Mouse (Mus musculus): ENCODE measurements around the gene Efcab5. TPM values are rescaled to one million over a fixed set of nuclear protein-coding genes. Genes with fewer than 3 reads are reported as not detected.

Gene Efcab5
- polyA plus RNA-seq (2012; ENCODE audit: low replicate concordance) = 0.20 and 0.26 TPM in 2 replicates

GRCm38 (mm10) chr11:77188868-77189267, at the start of gene Efcab5:
Gene Efcab5, minus strand, starts transcription at chr11:77188968.

DNA sequence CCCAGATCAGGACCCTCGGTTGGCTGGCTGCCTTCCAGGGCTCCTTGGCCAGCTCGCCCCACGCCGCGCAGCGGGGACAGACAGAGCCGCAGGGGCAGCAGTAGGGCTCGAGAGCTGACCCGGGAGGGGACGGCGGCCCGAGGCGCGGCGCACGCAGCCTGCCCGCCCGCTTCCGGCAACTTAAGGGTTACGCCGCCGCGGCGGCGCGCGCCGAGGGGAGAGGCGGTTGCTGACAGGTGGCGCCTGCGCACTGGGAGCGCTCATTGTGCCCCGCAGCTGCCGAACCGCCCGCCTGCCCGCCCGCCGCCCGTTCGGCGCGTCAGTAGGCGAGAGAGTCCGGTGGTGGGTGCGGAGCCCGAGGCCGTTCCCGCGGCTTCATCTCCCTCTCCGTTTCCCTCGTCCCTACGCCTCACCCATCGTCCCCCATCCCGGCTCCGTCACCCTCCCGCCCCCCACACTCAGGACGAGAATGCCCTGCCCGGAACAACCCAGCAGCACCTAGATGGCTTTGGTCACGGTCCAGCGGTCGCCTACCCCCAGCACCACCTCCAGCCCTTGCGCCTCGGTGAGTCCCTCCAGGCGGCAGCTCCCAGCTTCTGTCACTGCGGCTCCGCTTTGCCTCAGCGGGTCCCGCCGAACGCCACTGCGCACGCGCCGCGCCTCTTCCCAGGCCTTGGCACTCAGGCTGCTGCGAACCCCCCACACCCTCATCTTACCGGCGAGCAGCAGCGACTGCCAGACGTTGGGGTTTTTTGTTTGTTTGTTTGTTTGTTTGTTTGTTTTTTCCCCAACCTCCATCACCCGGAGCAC, 27.4 kb upstream of the Efcab5 start, which contains the start of gene Ssh2:
Ssh2 (plus strand) TSS at position 337 of the 810 bp plus-strand sequence.

DNA sequence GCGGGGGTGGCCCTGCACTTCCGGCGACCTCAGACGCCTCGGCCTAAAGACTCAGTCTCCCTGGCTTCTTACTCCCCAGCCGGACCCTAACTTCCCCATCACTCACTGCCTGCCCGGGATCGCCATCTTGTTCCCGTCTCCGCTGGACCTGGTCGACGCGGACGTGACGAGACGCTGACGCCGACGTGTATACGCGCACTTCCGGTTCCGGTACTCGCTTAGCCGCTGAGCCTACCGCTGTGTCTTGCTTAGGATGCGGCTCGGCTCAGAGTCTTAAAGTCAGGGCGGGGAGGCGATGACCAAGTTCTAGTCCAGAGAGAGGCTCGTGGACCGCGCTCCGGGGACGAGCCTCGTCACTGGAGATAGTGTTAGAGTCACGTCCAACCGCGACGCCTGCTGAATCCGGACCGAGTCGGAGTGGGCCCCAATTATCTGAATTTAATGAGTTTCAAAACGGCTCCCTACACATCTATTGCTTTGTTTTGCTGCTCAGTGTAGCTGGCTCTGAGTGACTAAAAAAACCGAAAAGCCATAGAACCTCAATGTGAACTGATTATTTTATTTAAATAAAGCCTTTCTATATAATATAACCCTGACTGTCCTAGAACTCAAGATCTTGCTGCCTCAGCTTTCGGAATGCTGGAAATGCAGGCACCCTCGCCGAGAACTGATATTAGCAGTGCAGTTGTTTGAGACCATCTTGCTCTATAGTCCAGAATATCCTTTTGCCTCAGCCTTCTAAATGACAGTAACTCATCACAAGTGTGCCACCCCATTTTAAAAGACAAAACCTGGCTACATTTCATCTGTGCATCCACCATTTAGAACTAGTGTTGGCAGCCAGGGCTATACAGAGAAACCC, 110.3 kb downstream of the Efcab5 start, which contains the start of gene Nsrp1:
Nsrp1 (minus strand) TSS at position 163 of the 862 bp plus-strand sequence.

Other genes starting within 250 kb of the Efcab5 start
- gene Slc6a4, start 190.4 kb downstream of the Efcab5 start, polyA plus RNA-seq (2012; ENCODE audit: low replicate concordance) = 0.18 and 1.1 TPM in 2 replicates
- gene Nsrp1, start 110.5 kb downstream of the Efcab5 start, polyA plus RNA-seq (2012; ENCODE audit: low replicate concordance) = 1.4 and 6.7 TPM in 2 replicates
- 42.8 and 105 TPM in 2 replicates for gene Ssh2, start 27.3 kb upstream of the Efcab5 start, polyA plus RNA-seq (2012; ENCODE audit: low replicate concordance)

Data from hematopoietic multipotent progenitor cell, adult 10-12 weeks (in vitro differentiated cells).